Mouse (Mus musculus) MEL (cell line): Measurements from ENCODE around the gene Zfp575.

Source experiments
- MEF2A ChIP-seq: IDR thresholded peaks from 2 replicates; pipeline ENCODE4 v1.6.1; 2014; ENCODE audit warnings: low read depth, mild to moderate bottlenecking, inconsistent platforms, low read length, improper control_type of control experiment; ENCODE audit not compliant: poor library complexity, insufficient replicate concordance, severe bottlenecking; ENCODE audit errors: extremely low read depth
- USF1 ChIP-seq: IDR thresholded peaks from 2 replicates; pipeline ENCODE4 v1.6.1; 2014; ENCODE audit warnings: low read depth, mild to moderate bottlenecking, inconsistent platforms, low read length, improper control_type of control experiment, moderate library complexity

DNA sequence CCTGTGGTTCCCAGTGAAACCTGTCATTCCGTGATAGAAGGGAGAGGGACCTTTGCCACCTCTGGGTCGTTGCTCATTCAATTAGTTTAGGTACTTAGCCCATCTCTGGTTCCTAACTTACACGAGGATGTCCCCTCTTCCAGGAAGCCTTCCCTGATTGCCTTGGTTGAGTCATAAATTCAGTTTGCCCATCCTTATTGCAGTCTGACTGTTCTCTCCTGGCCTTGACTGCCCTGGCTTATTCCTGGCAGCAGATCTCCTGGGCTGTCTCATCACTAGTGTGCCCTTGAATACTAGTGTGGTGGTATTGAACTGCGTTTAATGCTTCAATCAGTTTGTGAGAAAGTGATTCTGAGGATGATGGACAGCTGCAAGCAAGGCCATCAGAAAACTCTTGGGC, 42.2 kb upstream of the Zfp575 start:
- TF ChIP-seq USF1, result no peak
- no peak for TF ChIP-seq MEF2A
